Mouse (Mus musculus): Measurements from ENCODE around the gene Pisd. TPM values are rescaled to one million over a fixed set of nuclear protein-coding genes. Genes with fewer than 3 reads are reported as not detected.
A peak's percentile ranks its signal among the peaks of the same experiment; 100 is the strongest.

Gene Pisd
- total and polyA plus RNA-seq, 3 experiments = 23.4 to 39.9 (median 29.4) TPM

DNA sequence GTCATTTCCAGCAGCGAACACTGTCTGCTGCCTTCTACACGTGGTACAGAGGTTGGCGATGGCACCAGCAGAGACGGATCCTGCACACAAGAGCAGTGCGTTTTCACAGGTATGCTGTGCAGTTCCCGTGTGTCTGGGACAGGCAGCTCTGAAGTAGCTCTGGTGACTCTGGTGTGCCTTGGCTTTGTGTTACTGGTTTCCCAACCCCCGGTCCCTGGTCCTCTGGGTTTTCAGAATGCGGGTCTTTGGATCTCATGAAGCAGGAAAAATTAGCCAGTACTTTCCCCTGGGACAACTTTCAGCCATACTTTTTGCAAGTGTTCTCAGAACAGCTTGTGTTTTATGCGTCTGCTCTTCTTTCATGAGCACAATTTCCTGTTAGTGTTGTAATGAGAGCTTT lies 65.0 kb downstream of the Pisd start:
- DNase-seq = no peak
- H3K9ac ChIP-seq (ENCODE audit: low read depth, low read length) = no peak overlapping the region
- H3K4me1 ChIP-seq (ENCODE audit: control insufficient read depth, insufficient read depth, low read length) = no peaks in the 10 kb centered on the region
- H3K4me3 ChIP-seq = no peak overlapping the region
- H3K79me2 ChIP-seq (replicated peaks; ENCODE audit: control insufficient read depth, insufficient read depth, low read length) = no peaks in the 10 kb centered on the region
- H3K36me3 ChIP-seq (ENCODE audit: control insufficient read depth, insufficient read depth, low read length) = no peaks in the 10 kb centered on the region
- no peaks in the 10 kb centered on the region for H3K27me3 ChIP-seq (ENCODE audit: control insufficient read depth, insufficient read depth, low read length)
- 80% methylated on average over 9 of the region's 9 CpGs for WGBS
- TF ChIP-seq POLR2A (IDR thresholded peaks at IDR 0.05; ENCODE audit: insufficient read depth, low read depth, low read length) (no peak), EP300 (IDR thresholded peaks at IDR 0.05; ENCODE audit: insufficient read depth, low read depth, low read length) (no peak), CTCF (IDR thresholded peaks at IDR 0.05) (no peak)
- intact Hi-C loops (cut with DNase I) = no loop called here
- H3K27ac ChIP-seq = no peak overlapping the region

DNA sequence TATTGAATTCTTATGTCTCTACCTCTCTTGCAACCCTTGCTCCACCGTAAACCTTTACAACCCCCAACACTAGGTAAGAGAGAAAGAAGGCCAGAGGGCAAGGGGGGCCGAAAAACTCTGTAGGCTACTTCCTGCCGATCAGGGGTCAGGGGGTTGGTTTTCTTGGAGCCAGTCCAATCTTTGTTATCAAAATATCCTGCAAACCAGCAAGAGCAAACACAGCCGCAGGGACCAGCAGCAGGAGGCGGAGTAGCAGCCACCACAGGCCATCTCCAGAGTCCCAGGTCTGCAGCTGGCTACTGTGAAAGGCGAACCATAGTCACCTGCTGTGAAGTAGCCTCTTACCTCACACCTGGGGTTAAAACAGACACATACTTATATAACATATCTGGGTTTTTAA lies 66.5 kb downstream of the Pisd start:
- no peak for DNase-seq
- TF ChIP-seq EP300 (IDR thresholded peaks at IDR 0.05; ENCODE audit: insufficient read depth, low read depth, low read length) (no peak), CTCF (IDR thresholded peaks at IDR 0.05) (no peak), POLR2A (IDR thresholded peaks at IDR 0.05; ENCODE audit: insufficient read depth, low read depth, low read length) (no peak)
- Histone ChIP-seq H3K79me2 (replicated peaks; ENCODE audit: control insufficient read depth, insufficient read depth, low read length) (no peaks in the 10 kb centered on the region), H3K36me3 (ENCODE audit: control insufficient read depth, insufficient read depth, low read length) (no peaks in the 10 kb centered on the region), H3K4me3 (no peak overlapping the region), H3K27me3 (ENCODE audit: control insufficient read depth, insufficient read depth, low read length) (no peaks in the 10 kb centered on the region), H3K27ac (no peak overlapping the region), H3K9ac (ENCODE audit: low read depth, low read length) (no peak overlapping the region), H3K4me1 (ENCODE audit: control insufficient read depth, insufficient read depth, low read length) (no peaks in the 10 kb centered on the region)
- 32% methylated on average over 6 of the region's 6 CpGs for WGBS
- intact Hi-C loops (cut with DNase I) = loop anchor here (10.0 kb wide), 1 partner anchor 296 kb away; the partner anchor contains the start of gene Ywhah

DNA sequence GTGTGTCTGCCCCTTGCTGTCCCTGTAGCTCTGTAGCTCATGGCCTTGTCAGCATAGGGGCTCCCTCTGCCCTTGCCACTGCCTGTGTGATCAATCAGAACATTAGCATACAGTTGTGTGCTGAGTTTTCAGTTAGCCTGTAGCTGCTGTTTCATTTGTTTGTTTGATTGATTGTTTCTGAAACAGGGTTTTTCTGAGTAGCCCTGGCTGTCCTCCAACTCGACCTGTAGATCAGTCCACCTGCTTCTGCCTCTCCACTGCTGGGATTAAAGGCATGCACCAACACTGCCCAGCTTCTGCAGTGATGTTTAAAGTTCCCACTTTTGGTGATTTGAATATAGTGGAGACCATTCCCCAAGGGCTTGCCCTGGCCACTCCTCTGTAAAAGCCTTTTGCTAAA lies 67.7 kb downstream of the Pisd start:
- peaks cover 4% of the 10 kb centered on the region for H3K4me1 ChIP-seq (ENCODE audit: control insufficient read depth, insufficient read depth, low read length)
- no peak overlapping the region for H3K27ac ChIP-seq
- no peak for TF ChIP-seq POLR2A (IDR thresholded peaks at IDR 0.05; ENCODE audit: insufficient read depth, low read depth, low read length)
- no peak for TF ChIP-seq CTCF (IDR thresholded peaks at IDR 0.05)
- TF ChIP-seq EP300 (IDR thresholded peaks at IDR 0.05; ENCODE audit: insufficient read depth, low read depth, low read length) = no peak
- no peaks in the 10 kb centered on the region for H3K79me2 ChIP-seq (replicated peaks; ENCODE audit: control insufficient read depth, insufficient read depth, low read length)
- no peak for DNase-seq
- intact Hi-C loops (cut with DNase I) = loop anchor here (10.0 kb wide), 1 partner anchor 297 kb away; the partner anchor contains the start of gene Ywhah
- H3K9ac ChIP-seq (ENCODE audit: low read depth, low read length) = no peak overlapping the region
- WGBS = 41% methylated on average over 1 of the region's 1 CpGs
- H3K4me3 ChIP-seq = no peak overlapping the region
- H3K36me3 ChIP-seq (ENCODE audit: control insufficient read depth, insufficient read depth, low read length) = no peaks in the 10 kb centered on the region
- no peaks in the 10 kb centered on the region for H3K27me3 ChIP-seq (ENCODE audit: control insufficient read depth, insufficient read depth, low read length)

DNA sequence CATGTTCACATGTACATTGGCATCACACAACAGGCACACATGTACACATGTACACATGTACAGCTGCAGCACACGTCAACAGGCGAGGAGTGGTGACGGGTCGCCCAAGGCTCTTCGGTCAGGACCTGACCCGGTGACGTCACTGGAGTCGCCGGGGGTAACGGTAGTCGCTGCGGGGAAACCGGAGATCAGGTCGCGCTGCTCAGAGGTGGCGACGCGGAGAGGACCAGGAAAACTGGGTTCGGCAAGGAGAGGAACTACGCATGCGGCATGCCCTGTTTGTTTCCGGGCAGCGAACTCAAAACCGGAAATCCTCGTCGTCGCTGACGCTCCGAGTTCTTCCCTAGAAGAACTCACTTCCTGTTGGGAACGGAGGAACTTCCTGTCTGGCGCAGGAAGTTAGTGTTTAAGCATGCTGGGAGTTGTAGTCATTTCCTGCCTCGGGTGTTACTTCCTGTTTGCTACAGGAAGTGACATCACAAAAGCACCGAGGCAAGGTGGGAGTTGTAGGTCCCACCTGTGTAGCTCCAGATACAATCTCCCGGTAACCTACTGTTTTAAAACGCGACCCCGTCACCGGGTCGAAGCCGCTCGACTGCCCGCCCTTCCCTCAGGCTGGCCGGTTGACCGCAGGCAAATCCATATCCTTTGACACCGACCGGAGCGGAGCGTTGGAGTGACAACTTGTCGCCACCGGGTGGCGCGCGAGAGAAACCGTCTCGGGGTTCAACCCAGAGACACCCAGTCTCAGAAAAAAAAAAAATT lies 71.6 kb downstream of the Pisd start:
- Histone ChIP-seq H3K4me3 (peak overlapping the region; percentile 73), H3K79me2 (replicated peaks; ENCODE audit: control insufficient read depth, insufficient read depth, low read length) (no peaks in the 10 kb centered on the region), H3K27ac (peak overlapping the region; percentile 89), H3K27me3 (ENCODE audit: control insufficient read depth, insufficient read depth, low read length) (no peaks in the 10 kb centered on the region), H3K4me1 (ENCODE audit: control insufficient read depth, insufficient read depth, low read length) (peaks cover 4% of the 10 kb centered on the region), H3K9ac (ENCODE audit: low read depth, low read length) (peak overlapping the region; percentile 75), H3K36me3 (ENCODE audit: control insufficient read depth, insufficient read depth, low read length) (no peaks in the 10 kb centered on the region)
- intact Hi-C loops (cut with DNase I) = loop anchor here (2.0 to 10.0 kb wide), 5 partner anchors 71 to 301 kb away; partner anchors contain the start of genes Depdc5, Pisd and Ywhah
- peak; percentile 90 to 91 for DNase-seq
- TF ChIP-seq EP300 (IDR thresholded peaks at IDR 0.05; ENCODE audit: insufficient read depth, low read depth, low read length) = peak; percentile 86
- TF ChIP-seq POLR2A (IDR thresholded peaks at IDR 0.05; ENCODE audit: insufficient read depth, low read depth, low read length) = peak; percentile 90
- TF ChIP-seq CTCF (IDR thresholded peaks at IDR 0.05) = peak; percentile 92
- under 1% methylated on average over 55 of the region's 55 CpGs for WGBS

DNA sequence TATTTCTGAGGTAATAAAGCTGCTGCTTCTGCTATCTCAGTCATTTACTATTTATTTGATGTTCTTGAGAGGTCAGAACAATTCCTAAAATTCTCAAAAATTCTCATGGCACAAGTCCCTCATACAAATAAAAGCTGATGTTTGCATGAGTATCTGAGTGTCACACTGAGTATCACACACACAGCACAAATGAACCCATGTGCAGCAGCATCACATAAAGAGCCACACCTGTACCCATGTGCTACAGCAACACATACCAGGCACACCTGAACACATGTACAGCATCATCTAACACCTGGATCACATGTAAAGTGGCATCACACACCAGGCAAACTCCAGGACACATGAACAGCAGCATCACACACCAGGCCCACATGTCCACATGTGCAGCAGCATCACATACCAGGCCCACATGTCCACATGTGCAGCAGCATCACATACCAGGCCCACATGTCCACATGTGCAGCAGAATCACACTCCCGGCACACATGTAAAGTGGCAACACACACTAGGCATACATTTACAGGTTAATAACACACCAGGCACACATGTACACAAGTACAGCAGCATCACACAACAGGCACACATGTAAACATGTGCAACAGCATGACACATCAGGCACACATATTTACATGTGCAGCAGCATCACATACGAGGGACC lies 72.3 kb downstream of the Pisd start:
- H3K4me1 ChIP-seq (ENCODE audit: control insufficient read depth, insufficient read depth, low read length) = peaks cover 4% of the 10 kb centered on the region
- peak overlapping the region; percentile 75 for H3K9ac ChIP-seq (ENCODE audit: low read depth, low read length)
- TF ChIP-seq CTCF (IDR thresholded peaks at IDR 0.05) = no peak
- no peak for TF ChIP-seq POLR2A (IDR thresholded peaks at IDR 0.05; ENCODE audit: insufficient read depth, low read depth, low read length)
- no peak for TF ChIP-seq EP300 (IDR thresholded peaks at IDR 0.05; ENCODE audit: insufficient read depth, low read depth, low read length)
- H3K4me3 ChIP-seq = peak overlapping the region; percentile 73
- no peaks in the 10 kb centered on the region for H3K36me3 ChIP-seq (ENCODE audit: control insufficient read depth, insufficient read depth, low read length)
- intact Hi-C loops (cut with DNase I) = loop anchor here (5.0 to 10.0 kb wide), 4 partner anchors 106 to 302 kb away; partner anchors contain the start of genes Depdc5 and Ywhah
- H3K79me2 ChIP-seq (replicated peaks; ENCODE audit: control insufficient read depth, insufficient read depth, low read length) = no peaks in the 10 kb centered on the region
- DNase-seq = no peak
- 12% methylated on average over 2 of the region's 2 CpGs for WGBS
- peak overlapping the region; percentile 89 for H3K27ac ChIP-seq
- H3K27me3 ChIP-seq (ENCODE audit: control insufficient read depth, insufficient read depth, low read length) = no peaks in the 10 kb centered on the region
